In genomic region chr16:74412471-74413291, GRCm38 (mm10) we compare ENCODE assay signal across 8 mouse cellular contexts. TPM values are rescaled to one million over a fixed set of nuclear protein-coding genes. Genes with fewer than 3 reads are reported as not detected.
DNase-seq lines count a peak whose midpoint lies in the region; ATAC-seq and TF ChIP-seq lines count a peak whose summit lies in the region.

No protein-coding gene starts in this region.

- H3K4me3 ChIP-seq in liver, adult 2 months (ENCODE audit: insufficient read depth, low read depth, low read length): no peak overlapping the region
- peak overlapping the region; percentile 66 for H3K4me3 ChIP-seq in forebrain, embryonic 13.5 days
- H3K4me3 ChIP-seq in layer of hippocampus, adult 2 months: peak overlapping the region; percentile 60
- H3K4me3 ChIP-seq in lung, embryonic 14.5 days (ENCODE audit: low read depth, low read length): peak overlapping the region; percentile 56

- no peaks in the 10 kb centered on the region for H3K36me3 ChIP-seq in liver, adult 2 months (ENCODE audit: control insufficient read depth, insufficient read depth, low read length)
- no peaks in the 10 kb centered on the region for H3K36me3 ChIP-seq in forebrain, embryonic 13.5 days (ENCODE audit: poor library complexity, severe bottlenecking)
- H3K36me3 ChIP-seq in lung, embryonic 14.5 days (ENCODE audit: insufficient read depth): no peaks in the 10 kb centered on the region

- no peak overlapping the region for H3K27ac ChIP-seq in liver, adult 2 months (replicated peaks; ENCODE audit: insufficient read depth, low read depth, low read length)
- H3K27ac ChIP-seq in forebrain, embryonic 13.5 days: peak overlapping the region; percentile 91
- H3K27ac ChIP-seq in layer of hippocampus, adult 2 months: peak overlapping the region; percentile 77
- peak overlapping the region; percentile 42; the same call in 1 of the 2 replicates for H3K27ac ChIP-seq in lung, embryonic 14.5 days (ENCODE audit: low read depth)

- H3K4me1 ChIP-seq in liver, adult 2 months (ENCODE audit: control insufficient read depth, insufficient read depth, low read length): no peaks in the 10 kb centered on the region
- peaks cover 17% of the 10 kb centered on the region; the same call in 1 of the 2 replicates for H3K4me1 ChIP-seq in forebrain, embryonic 13.5 days
- H3K4me1 ChIP-seq in lung, embryonic 14.5 days (ENCODE audit: insufficient read depth): no peaks in the 10 kb centered on the region

- peak overlapping the region; percentile 82 for H3K4me2 ChIP-seq in forebrain, embryonic 13.5 days
- H3K4me2 ChIP-seq in lung, embryonic 14.5 days: peak overlapping the region; percentile 75

- ATAC-seq in forebrain, embryonic 13.5 days: peak; percentile 50
- peak; percentile 54 to 61 for ATAC-seq in hematopoietic stem cell, adult 5-6 weeks (replicated peaks in 1 of 2; ENCODE audit: insufficient read depth in 1 of 2, low FRiP score in 2 of 2, low TSS enrichment in 1 of 2, low read depth in 1 of 2, poor library complexity in 2 of 2, severe bottlenecking in 2 of 2)
- ATAC-seq in lung, embryonic 14.5 days (ENCODE audit: insufficient read depth): peak; percentile 19; the same call in 1 of the 2 replicates

- no peak overlapping the region for H3K9ac ChIP-seq in liver, adult 2 months (ENCODE audit: low read depth, low read length)
- peak overlapping the region; percentile 50 for H3K9ac ChIP-seq in forebrain, embryonic 13.5 days
- H3K9ac ChIP-seq in lung, embryonic 14.5 days: peak overlapping the region; percentile 42; the same call in 1 of the 2 replicates

- no peak for TF ChIP-seq POLR2A in liver, adult 2 months (IDR thresholded peaks at IDR 0.05; ENCODE audit: extremely low read depth, insufficient read depth, low read length)

- no peak for TF ChIP-seq CTCF in liver, adult 2 months (IDR thresholded peaks at IDR 0.05; ENCODE audit: low read depth, low read length)
- peak; percentile 83 for TF ChIP-seq CTCF in layer of hippocampus, adult 2 months (conservative IDR thresholded peaks at IDR 0.05)
- TF ChIP-seq CTCF in lung, embryonic 14.5 days (IDR thresholded peaks at IDR 0.05; ENCODE audit: low read depth): peak; percentile 70

- peak; percentile 6 for DNase-seq in liver, adult 2 months (ENCODE audit: extremely low read depth, low read depth, low spot score)
- no peak for DNase-seq in liver
- peak; percentile 38 to 71 for DNase-seq in layer of hippocampus, adult 2 months (ENCODE audit: low spot score in 2 of 2)
- peak; percentile 84 for DNase-seq in lung, embryonic 14.5 days
- DNase-seq in ovary, postnatal 36 days (ENCODE audit: low spot score): peak; percentile 35
- DNase-seq in thymus, postnatal 0 days (ENCODE audit: low spot score): no peak

- H3K9me3 ChIP-seq in forebrain, embryonic 13.5 days (replicated peaks): no peaks in the 10 kb centered on the region
- H3K9me3 ChIP-seq in lung, embryonic 14.5 days (ENCODE audit: low read depth, low read length): no peaks in the 10 kb centered on the region

- no peaks in the 10 kb centered on the region for H3K79me2 ChIP-seq in liver, adult 2 months (ENCODE audit: control insufficient read depth, insufficient read depth, low read length)

- under 1% methylated on average over 20 of the region's 20 CpGs for WGBS in liver, adult 2 months
- under 1% methylated on average over 20 of the region's 20 CpGs for WGBS in forebrain, embryonic 13.5 days
- under 1% methylated on average over 20 of the region's 20 CpGs for WGBS in lung, embryonic 14.5 days

- peaks cover 10% of the 10 kb centered on the region; the same call in 1 of the 2 replicates for H3K27me3 ChIP-seq in liver, adult 2 months (ENCODE audit: control insufficient read depth, insufficient read depth, low read length)
- no peaks in the 10 kb centered on the region for H3K27me3 ChIP-seq in forebrain, embryonic 13.5 days
- H3K27me3 ChIP-seq in lung, embryonic 14.5 days (ENCODE audit: insufficient read depth, low read length): 0 out of 2 replicates have a peak, but pooled peaks cover 3% of the 10 kb centered on the region

RNA-seq across cellular contexts. Expression of gene Robo2, which starts 1.1 kb away (rescaled TPM):
- total RNA-seq in liver, adult 2 months (2014; rRNA removed): 2.8 and 4.8 TPM in 2 replicates
- 0.41 and 1.2 TPM in 2 replicates for polyA plus RNA-seq in liver, adult 2 months (2012; rRNA removed)
- polyA plus RNA-seq in forebrain, embryonic 13.5 days (2015; fragmentation: Nextera tagmentation; extraction: Ambion mirVana): 63.1 and 68.5 TPM in 2 replicates
- not detected in 2 replicates for total RNA-seq in hematopoietic stem cell, adult 5-6 weeks (2017)
- 100 to 1,000 TPM; 101 to 105 TPM for total RNA-seq in layer of hippocampus, adult 2 months (2021)
- 47.8 and 56.4 TPM in 2 replicates for polyA plus RNA-seq in lung, embryonic 14.5 days (2014; fragmentation: Nextera tagmentation; extraction: Ambion mirVana)
- 1.7 TPM in 2 replicates for polyA plus RNA-seq in thymus, postnatal 0 days (2015; fragmentation: Nextera tagmentation; extraction: Ambion mirVana)

Comparison
In these comparisons a context has a peak if more than half of its experiments do, and no peak if none do; other contexts are left out.
1. DNase-seq: peak in liver, adult 2 months (single experiment), layer of hippocampus, adult 2 months (2 of 2), lung, embryonic 14.5 days (single experiment) and ovary, postnatal 36 days (single experiment); none in liver (single experiment) and thymus, postnatal 0 days (single experiment).
2. RNA of gene Robo2, which starts 1.1 kb away (polyA plus RNA-seq): 63.1 to 68.5 TPM in forebrain, embryonic 13.5 days and 47.8 to 56.4 TPM in lung, embryonic 14.5 days; 1.7 TPM in thymus, postnatal 0 days and 0.41 to 1.2 TPM in liver, adult 2 months; every median in the first group is over 10 times any median in the second.
3. Peak in every context shown above with its lines, with median percentiles within 50 percentile points of each other: ATAC-seq.